Mouse (Mus musculus): Measurements from ENCODE around the gene Slc22a23. TPM values are rescaled to one million over a fixed set of nuclear protein-coding genes. Genes with fewer than 3 reads are reported as not detected.

Gene Slc22a23
- total RNA-seq, 2 experiments from 2014 or later = 13.1 to 13.4 TPM

DNA sequence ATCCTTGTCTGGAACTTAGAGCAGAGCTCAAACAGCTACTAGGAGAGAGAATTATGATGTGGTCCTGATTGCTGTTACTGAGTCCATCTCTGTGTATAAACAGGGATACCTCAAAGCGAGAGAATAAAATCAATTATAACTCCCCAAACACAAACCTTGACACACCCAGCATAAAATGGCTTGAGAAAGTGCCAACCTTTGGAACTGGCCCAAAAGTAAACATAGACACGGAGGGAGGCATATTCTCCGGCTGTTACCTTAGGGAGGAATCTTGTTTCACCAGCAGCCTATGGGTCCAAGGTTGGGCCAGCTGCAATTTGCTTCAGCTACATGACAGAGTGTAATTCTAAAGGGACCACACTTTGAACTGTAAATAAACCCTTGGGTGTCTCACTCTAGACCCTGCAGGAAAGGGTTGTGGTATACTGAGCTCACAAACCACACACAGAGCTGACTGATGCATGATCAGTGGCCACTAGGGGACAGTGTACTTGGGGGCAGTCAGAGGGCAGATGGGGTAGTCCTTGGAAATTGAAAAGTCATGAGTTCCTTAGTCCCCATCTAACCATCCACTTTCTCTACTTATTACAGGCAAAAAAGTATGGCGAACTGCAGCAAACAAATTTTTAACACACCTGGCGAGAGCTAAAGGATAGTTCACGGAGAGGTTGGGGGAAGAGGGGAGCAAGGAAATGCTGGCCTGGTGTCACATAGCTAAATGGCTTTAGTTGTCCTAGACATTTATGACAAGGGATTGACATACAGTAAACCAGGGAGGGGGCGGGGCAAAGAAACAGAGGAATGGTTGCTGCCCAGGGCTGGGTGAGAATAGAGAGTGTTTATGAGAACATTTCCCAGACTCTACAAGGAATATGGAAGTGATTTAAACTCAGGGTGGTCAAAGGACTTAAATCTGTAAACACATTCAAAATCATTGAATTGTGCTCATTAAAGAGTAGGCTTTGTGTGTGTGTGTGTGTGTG lies 45.3 kb downstream of the Slc22a23 start:
- no peak for DNase-seq

DNA sequence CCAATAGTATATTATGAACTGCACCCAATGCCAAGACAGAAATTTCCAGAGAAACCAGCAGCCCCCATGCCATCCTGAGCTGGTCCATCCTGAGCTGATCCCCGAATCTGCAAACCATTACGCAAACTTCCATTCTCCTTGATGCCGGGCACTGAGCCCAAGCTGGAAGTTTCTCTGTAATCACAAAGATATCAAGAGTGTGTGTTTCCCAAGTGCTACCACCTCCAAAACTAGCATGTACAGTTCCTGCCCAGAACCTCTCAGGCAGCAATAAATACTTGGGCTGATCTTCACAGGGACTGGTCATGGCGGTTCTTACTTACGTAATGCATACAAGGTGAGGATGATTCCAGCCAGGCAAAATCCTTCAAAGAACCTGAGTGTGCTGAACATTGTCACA lies 46.3 kb downstream of the Slc22a23 start:
- DNase-seq = no peak

DNA sequence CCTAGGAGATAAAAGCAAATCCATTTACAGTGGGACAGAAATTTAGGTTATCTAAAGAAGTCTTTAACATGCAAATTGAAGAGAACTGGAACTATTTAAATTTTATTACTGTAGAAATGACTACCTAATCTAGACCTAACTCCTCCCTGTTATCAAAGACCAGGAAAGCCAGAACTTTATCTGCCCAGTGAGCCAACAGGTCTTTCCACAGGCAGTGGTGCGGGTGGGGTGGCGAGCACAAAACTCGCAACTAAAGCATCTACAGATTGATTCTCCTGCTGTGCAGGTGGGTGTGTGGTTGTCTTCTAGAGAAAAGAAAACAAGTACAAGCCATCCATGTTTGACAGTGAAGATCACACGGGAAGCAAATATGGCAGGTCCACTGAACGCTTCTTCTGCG lies 46.9 kb downstream of the Slc22a23 start:
- DNase-seq = no peak

DNA sequence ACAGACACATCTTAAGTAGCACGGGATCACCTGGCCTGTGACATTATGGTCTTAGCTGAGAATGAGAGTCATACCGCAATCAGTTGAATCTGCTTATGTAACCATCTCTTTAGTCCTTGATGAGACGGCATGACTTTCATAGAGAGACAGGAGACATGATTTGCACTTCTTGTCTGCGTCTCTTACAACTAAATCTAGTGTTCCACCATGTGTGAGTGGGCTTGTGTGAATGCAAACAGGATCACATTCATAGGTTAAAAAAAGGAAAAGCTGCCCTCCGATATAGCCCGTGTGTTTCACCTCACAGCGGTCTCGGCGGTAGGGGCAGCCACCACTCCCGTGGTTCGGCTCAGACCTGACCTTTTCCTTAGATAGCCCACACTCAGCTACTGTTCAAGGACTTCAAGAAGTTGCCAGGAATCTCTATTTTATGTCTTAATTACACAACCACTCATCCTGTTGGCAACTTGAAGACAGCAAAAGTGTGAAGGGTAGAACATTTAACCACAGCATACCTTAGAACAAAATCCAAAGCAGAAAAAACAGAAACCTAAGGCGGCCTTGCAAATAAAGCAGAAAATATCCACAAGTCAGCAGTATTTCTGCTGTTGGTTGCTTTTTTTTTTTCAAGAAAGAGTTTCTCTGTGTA lies 49.1 kb downstream of the Slc22a23 start:
- no peak for DNase-seq

DNA sequence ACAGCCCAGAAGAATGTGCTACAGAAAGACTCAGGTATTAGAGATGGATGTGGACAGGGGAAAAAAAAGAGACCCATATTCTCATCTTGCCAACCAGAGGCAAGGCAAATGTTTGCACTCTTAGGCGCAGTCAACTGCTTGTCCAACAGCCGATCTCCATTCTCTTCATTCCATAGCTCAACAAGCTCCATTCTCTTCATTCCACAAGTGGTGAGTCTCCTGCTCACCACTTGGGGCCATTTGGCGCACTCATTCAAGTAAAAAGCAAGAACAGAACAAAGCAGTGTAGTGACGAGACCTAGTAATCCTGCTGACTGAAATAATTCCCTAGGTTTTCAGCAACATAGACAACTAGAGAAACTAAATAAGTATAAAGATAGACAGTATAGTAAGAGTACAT lies 50.8 kb downstream of the Slc22a23 start:
- no peak for DNase-seq

DNA sequence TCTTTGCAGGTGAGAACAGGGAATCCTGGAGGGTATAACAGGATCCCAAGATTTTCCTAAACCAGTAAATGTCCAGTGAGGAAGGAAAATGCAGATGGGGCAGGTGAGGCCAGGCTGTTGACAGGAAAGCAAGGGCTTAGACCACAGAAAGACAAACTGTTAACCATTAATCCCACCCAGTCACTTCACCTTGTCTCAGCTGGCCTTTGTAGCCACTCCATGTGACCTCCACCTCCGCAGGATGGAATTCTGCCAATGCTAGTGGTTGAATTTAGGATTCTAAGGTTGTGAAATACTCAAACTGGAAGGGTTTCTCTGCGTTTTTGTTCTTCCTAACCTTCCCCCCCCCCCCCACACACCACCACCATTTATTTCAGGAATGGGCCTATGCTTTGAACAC lies 52.9 kb downstream of the Slc22a23 start:
- DNase-seq = peak; percentile 51

DNA sequence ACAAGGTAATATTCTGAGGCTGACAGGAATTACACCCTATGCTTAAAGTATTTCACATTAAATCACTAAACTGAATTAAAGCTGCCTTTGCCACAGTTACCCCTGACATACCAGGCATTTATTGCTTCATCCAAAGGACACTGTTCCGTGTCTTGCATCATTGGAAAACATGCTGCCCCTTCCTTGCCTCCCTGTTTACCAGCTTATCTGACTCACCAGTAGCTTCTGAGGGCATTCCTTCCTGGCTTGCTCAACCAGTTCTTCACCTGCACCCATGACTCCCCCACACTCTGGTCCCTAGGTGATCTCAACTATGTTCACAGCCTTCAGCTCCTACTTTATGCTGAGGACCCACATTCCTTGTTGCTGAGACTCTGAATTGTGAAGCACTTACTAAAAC lies 54.6 kb downstream of the Slc22a23 start:
- DNase-seq = peak; percentile 33

DNA sequence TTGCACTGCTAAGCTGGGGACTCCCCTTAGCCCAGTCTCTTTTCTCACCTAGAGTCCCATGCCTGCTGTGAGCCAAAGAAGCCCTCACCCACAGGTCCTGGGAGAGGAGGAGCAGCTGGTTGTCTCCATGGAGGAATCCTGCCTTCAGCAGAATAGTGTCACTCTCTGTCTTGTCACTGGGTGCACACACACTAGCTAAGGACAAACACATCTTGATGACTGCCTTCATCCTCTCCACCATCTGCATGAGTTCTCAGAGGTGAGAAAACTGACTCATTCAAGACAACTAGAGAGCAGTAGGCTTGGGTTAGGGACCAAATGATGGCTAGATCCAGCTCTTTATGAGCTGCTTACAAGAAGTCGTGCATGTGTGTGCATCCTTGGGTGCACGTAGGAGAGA lies 55.4 kb downstream of the Slc22a23 start:
- no peak for DNase-seq

DNA sequence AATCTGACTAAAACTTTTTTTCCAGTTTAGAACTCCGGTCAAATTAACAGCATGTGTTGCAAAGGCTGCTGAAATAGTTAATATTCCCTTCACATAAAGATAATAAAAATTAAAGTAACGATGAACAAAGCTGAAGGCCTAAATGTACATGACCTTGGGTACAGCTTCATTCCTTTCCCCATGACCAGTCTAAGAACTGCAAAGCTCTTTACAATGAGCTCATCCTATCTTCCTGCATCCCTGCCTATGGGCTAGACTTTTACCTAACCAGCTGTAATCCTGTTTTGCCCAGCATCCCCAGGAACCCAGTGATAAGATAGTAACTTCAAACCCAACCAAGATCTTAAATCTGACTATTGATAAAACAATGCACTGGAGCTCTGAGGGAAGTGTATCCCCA lies 56.9 kb downstream of the Slc22a23 start:
- no peak for DNase-seq

DNA sequence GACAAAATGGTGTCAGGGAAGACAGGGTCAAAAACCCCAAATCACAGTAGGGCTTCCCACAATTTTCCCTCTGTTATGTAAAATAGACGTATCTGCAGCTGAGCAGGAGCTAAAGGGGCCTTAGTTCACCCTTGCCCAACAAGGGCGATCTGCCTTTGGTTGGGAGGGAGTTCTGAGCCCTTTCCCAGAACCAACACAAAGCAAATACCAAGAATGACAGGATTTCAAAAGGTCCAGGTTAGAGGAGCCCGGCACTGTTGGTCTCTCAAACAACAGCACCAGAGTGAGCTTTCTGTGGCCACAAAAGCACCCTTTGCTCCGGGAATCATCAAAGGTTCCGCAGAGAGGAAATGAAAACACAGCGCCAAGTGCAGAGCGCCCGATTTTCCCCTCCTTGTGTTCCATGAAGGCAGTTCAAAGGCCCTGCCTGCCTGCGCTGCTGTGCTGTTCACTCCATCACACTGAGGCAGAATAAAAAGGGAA lies 57.3 kb downstream of the Slc22a23 start:
- no peak for DNase-seq

DNA sequence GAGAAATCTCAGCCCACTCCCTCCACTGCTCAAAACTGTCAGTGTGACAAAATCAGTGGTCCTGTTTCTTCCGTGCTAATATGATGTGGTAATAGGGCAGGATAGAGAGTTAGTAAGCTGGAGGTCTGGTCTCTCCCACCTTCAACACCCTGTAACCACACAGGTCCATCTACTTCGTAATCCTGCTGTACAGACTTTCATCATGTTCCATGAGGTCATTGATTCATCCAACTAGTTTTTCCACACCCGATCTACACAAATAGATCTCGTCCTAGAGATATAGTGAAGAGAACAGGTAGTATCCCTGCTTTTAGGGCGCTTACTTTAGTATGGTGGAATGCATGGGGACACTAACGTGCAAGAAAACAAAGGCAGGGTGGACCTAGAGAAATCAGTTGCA lies 63.6 kb downstream of the Slc22a23 start:
- no peak for DNase-seq

DNA sequence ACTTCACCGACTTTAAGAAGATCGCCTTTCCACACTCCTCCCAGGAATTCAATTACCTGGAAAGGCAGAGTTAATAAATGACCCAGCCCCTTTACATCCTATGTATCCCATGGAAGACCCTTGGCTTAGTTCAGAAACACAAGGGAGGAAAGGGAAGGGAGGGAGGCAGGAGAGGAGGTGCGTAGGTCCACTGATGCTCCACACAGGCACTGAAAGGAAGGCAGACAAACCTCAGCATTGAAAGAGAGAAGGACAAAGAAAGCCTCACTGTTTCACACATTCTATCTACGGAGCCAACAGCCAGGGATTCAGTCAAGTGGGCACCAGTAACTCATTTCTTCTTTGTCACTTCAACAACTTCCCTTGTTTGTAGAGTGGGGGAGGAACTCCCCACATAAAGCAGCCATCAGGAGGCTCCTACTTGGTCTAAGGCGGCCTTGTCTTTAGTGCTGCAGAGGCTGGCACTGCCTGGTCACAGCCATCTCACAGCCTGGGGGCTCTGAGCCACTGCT lies 66.2 kb downstream of the Slc22a23 start:
- no peak for DNase-seq

DNA sequence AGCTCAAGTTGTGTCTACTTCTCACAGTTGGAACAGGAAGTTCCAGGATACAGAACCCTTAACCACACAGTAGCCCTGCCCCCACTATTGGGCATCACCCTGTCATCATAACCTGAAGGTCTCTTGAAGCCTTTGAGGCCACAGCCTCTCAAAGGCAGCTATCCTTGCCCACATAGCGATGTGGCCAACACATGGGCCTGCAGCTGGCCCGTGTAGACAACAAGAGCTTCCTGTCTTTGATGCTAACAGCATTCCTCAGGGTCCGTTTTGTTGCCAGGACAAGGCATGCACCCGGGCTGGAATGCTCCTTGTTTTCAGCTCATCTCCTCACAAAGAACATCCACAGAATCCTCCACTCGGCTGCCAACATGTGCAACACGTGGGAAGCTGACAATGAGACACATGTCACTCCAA lies 66.7 kb downstream of the Slc22a23 start:
- DNase-seq = no peak

DNA sequence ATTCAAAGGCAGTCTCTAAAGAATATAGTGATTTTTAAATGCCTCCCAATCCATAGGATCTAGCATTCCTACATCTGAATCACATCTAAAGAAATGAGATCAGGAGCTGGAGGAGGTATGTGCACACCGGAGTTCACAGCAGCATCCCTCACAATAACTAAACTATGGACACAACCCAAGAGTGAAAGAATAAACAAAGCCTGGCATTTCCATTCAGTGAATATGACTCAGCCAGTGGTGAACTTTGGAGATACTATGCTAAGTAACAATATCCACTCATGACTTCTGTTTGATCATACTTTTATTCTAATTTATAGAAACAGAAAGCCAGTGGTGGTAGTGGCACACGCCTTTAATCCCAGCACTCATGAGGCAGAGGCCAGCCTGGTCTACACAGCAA lies 67.4 kb downstream of the Slc22a23 start:
- no peak for DNase-seq

DNA sequence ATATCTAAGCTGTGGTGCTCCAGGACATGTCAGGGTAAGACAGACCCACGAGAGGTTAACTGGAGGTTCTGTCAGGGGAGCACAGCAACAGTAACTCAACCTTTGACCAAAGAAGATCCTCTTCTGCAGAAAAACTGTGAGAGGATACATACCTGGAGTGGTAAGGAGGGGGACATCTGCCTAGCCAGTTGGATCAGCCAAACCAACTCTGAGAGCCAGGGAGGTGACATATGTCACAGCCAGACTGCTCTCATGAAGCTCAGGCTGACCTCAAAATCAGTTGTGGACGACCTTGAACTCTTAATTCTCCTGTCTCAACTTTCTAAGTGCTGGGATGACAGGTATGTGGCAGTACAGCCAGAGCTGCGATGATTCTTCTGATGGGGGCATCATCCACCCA lies 68.0 kb downstream of the Slc22a23 start:
- DNase-seq = no peak

DNA sequence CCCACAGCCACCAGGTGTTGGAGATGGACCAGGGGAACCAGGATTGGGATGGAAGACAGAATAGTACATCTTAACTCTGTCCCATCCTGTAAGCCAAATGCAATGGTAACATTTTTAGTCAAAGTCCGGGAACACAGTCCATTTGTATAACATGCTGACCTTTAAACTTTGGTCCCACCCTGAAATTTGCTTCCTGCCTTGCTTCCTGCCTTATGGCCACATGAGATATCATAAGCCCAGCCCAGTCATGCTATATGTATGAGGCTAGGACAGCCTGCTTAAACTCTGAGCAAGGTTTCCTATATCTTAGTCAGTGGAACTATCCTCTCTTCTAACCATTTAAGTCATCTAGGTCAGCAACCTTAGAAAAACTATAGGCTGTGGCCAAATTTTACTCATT lies 70.1 kb downstream of the Slc22a23 start:
- DNase-seq = no peak

DNA sequence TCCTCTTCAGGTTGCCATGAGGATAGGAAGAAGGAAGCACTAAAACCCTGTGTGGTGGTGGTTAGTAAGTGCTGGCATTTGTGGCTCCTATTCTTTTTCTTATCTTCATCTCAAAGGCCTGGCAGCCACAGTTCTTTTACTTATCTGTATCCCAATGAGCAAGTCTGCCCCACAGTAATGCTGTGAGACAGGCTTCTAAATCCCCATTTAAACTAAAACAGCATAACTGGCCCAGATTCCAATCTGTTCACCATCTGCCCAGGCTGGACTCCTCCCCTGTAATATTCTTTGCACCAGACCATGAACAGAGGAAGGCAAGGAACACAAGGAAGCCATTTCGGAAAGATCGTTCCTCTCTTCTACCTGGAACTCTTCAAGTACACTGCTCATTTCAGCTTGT lies 70.6 kb downstream of the Slc22a23 start:
- no peak for DNase-seq

DNA sequence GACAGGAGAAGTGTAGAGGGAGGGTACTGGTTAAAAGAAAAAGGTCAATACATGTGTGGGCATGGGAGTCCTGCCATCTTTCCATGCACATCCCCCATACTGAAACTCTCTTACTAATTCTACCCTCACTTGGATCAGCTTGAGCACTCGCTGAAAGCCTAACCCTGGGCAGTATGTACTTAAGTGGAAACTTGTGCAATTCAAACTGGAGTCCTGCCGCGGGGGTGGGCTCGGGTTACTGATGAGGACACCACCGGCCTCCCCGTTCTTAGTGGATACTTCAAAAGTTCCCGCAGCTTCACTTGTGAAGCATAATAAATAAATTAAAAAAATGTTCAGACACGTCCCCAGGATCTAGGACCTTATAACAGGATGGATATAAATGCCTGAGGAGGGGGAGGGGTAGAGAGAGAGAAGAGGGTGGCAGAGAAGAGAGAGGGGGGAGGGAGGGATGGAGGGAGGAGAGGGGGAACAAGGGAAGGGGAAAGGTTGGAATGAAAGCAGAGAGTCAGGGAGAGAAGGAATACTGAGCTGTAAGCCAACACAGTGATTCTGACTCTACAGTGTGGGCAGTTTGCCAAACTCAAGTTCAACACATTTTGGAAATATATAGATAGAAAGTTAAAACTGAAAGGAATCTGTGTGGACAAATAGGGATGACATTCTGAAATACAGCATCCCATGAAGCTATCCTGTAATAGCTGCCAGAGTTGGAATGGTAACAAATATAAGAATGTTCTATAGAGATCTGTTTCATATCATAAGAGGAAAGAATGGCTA lies 72.5 kb downstream of the Slc22a23 start:
- peak; percentile 22 for DNase-seq

DNA sequence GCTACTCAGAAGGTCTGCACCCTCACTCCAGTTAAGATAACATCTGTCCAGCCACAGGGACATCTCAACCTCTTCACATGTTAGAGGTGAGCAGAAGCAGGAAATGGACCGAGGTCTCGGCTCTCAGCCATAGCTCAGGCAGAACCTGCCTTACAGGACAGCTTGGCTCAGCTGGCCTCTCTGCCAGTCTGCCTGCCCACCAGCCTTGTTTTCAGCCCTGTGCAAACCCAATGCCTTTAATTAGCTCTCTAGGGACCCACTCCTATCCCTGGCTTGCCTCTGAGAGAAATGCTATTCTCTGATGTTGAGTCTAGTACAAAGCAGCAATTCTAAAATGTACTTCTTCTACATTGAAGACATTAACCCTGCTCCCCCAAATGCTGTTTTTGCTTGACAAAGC lies 73.3 kb downstream of the Slc22a23 start:
- DNase-seq = no peak

DNA sequence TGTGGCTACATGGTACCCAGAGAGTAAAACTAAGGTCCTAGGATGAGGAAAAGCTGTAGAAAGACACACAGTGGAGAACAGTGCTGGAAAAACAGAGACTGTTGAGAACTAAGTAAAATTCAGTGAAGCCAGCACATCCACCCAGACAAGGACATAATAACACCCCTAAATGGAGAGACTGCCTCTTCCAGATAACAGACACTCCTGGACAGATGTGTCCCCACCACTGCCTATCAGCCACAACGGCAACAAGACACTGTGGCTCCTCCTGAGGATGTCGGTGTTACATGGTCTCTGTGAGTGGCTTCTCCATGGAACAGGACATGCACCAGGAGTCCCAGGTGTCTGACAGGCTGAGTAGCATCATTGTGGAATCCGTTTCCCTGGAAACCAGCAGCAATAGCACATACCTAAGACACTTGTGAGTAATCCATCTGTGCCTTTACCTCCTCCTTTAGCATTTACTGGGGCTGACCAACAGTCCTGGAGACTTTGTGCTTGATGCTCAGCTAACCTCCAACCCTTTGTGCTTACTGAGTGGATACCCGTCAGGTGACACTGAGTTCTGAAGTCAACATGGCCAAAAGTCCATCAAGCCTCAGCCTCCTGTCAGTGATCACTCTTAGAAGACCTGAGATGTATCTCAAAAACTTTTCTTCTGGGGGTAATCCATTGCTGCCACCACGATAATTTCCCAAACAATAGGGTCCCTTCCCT lies 73.9 kb downstream of the Slc22a23 start:
- DNase-seq = no peak

DNA sequence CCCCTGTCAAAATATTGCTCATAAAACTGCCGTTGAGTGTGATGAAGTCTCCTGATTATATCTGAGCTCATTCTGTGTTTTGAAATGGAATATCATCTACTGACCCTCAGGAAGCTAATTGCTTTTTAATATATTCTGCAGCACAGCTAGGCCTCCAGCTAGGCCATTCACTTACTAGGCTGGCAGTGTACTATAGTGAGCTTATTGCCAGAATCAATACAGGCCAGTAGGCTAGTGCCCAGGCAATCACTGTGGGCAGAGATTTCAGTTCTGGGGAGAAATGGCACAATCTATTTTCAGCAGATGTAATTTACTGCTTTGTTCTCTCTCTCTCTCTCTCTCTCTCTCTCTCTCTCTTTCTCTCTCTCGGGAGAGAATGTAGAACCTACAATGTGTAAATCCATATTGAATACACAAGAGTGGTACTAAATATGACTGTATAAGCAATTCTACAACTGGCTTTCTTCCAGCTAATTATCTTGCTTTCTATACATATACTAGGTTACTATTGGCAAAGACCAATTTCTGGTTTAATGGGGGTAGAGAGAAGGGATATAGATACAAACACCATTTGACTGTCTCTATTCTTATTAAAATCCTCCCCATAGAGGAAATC lies 75.5 kb downstream of the Slc22a23 start:
- no peak for DNase-seq

Measured in adrenal gland, postnatal 10 days (tissue).